Mouse (Mus musculus): ENCODE results near the gene Diras2. TPM values are rescaled to one million over a fixed set of nuclear protein-coding genes. Genes with fewer than 3 reads are reported as not detected.

The Diras2 gene
- polyA plus RNA-seq (2015; fragmentation: Nextera tagmentation; extraction: Ambion mirVana), result 5.4 and 6.0 TPM in 2 replicates

DNA sequence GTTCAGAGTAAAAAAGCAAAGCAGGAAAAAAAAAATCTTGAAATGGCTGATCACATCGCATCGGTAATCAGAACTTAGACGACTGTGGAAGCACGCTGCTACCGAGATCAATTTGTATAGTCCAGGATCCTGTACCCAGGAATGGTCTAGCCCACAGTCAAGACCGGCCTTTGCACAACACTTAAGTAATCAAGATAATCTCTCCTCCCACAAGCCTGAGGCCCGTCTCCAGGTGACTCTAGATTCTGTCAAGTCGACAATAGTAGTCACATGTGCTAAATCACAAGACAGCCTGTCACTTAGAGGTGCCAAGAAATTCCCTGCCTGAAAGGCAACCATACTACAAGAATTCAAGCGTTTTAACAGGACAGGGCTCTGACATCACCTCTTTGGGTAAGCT is at the start of gene Diras2:
TSS of gene Diras2 (minus strand) at position 159 of the 400 bp plus-strand sequence.
- 0 out of 2 replicates have a peak, but pooled peaks have one; percentile 32 for ATAC-seq (ENCODE audit: low FRiP score)
- peaks cover 14% of the 10 kb centered on the region for H3K4me1 ChIP-seq
- peak within 1 kb of the TSS; percentile 87 for H3K4me2 ChIP-seq
- peak within 1 kb of the TSS; percentile 62 for H3K9ac ChIP-seq (replicated peaks)
- peak within 1 kb of the TSS; percentile 60 for H3K4me3 ChIP-seq (replicated peaks)
- H3K36me3 ChIP-seq, result no peaks in the 10 kb centered on the region
- 0 out of 2 replicates have a peak, but pooled peaks cover 10% of the 10 kb centered on the region for H3K27me3 ChIP-seq (replicated peaks)
- WGBS, result 58% methylated on average over 9 of the region's 9 CpGs
- H3K27ac ChIP-seq (replicated peaks), result peak within 1 kb of the TSS; percentile 87
- no peaks in the 10 kb centered on the region for H3K9me3 ChIP-seq (replicated peaks)

DNA sequence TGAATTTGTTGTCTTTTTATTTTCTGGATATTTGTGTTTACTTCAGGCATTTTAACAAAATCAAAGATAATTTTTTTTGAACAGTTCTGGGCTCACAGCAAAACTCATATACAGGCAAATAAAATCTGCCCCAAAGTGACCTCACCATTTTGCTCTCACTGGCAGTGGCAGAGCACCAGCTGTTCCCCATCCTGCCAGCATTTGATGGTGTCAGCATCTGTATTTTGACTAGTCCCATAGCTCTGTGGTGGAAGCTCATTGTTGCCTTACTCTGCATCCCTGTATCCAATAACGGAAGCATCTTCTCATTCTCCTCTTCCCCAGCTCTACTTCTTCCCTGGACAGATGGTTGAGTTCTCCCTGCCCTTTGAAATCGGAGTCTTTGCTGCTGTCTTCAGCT is 47.7 kb upstream of the Diras2 start:
- H3K4me2 ChIP-seq, result no peak overlapping the region
- 73% methylated on average over 2 of the region's 2 CpGs for WGBS
- H3K9ac ChIP-seq (replicated peaks), result no peak overlapping the region
- H3K4me3 ChIP-seq (replicated peaks), result no peak overlapping the region
- no peak overlapping the region for H3K27ac ChIP-seq (replicated peaks)
- H3K36me3 ChIP-seq, result no peaks in the 10 kb centered on the region
- peaks cover 9% of the 10 kb centered on the region for H3K4me1 ChIP-seq
- ATAC-seq (ENCODE audit: low FRiP score), result no peak
- H3K9me3 ChIP-seq (replicated peaks), result no peaks in the 10 kb centered on the region
- peaks cover 22% of the 10 kb centered on the region for H3K27me3 ChIP-seq (replicated peaks)

DNA sequence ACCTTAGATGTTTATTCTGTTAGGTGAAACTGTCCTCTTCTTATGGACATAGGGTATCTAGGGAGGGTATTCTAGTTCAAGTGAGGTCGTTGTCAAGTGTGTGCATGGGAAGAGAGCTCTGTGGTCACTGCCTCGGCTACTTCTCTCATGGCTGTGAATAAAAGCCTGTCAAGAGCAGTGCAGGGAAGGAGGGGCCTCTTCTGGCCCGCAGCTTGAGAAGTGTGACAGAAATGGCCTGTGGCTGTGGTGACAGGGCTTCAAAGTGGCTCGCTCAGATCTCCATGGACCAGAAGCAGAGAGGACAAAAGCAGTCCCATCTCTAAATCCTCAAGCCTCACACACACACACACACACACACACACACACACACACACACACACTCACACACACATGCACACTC is 46.9 kb upstream of the Diras2 start:
- Histone ChIP-seq H3K36me3 (no peaks in the 10 kb centered on the region), H3K9me3 (replicated peaks) (no peaks in the 10 kb centered on the region), H3K4me1 (peaks cover 4% of the 10 kb centered on the region), H3K9ac (replicated peaks) (no peak overlapping the region), H3K4me2 (no peak overlapping the region), H3K27ac (replicated peaks) (no peak overlapping the region), H3K4me3 (replicated peaks) (no peak overlapping the region), H3K27me3 (replicated peaks) (peaks cover 15% of the 10 kb centered on the region)
- no peak for ATAC-seq (ENCODE audit: low FRiP score)
- 33% methylated on average over 4 of the region's 4 CpGs for WGBS

DNA sequence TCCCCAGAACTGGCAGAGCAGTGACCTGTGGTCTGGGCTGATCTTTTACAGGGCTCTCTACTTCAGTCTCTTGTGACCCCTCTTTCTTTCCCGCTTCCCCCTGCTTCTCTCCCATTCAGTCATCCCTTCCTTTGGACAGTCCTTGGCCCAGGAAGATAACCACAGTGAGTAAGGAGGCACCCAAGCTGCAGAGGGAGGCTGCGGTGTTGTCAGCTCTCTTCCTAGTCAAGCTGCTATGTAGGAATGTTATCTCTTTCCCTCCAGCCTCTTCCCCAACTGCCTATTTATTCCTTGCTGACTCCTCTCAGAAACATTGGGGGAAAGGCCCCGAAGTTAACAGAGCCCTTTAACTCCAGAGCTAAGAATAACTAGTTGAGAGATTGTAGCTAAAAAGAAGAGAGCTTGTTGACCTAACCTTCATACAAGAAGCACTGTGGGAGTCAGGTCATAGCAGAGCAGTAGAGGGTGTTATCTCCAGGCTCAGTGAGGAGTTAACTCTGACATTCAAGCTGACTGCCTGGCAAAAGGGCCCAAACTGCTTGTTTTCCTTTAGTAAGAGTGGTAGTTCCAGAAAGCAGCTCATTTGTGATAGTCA is 46.3 kb upstream of the Diras2 start:
- Histone ChIP-seq H3K9ac (replicated peaks) (no peak overlapping the region), H3K9me3 (replicated peaks) (no peaks in the 10 kb centered on the region), H3K4me2 (no peak overlapping the region), H3K36me3 (no peaks in the 10 kb centered on the region), H3K27me3 (replicated peaks) (peaks cover 10% of the 10 kb centered on the region), H3K4me1 (no peaks in the 10 kb centered on the region), H3K4me3 (replicated peaks) (no peak overlapping the region), H3K27ac (replicated peaks) (no peak overlapping the region)
- ATAC-seq (ENCODE audit: low FRiP score), result no peak
- 78% methylated on average over 3 of the region's 3 CpGs for WGBS

DNA sequence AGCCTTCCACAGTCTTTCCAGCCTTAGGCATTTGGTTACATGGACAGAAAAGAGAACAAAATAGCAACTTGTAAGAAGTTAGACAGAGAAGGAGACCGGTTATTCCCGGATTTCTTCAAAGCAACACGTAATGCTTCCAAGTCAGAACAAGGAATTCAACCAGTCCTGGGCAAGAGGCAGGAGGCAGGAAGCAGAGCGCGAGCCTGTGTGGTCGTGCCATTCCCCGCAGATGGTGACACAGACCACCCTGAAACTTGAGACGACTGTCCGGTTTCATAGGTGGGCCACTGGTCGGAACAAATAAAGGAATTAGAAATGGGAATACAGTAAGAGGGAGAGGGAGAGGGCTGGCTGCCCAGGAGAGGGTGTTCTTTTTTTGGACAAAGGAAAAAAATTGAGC is 45.8 kb upstream of the Diras2 start:
- WGBS, result 57% methylated on average over 10 of the region's 10 CpGs
- Histone ChIP-seq H3K9ac (replicated peaks) (no peak overlapping the region), H3K4me1 (no peaks in the 10 kb centered on the region), H3K27me3 (replicated peaks) (peaks cover 8% of the 10 kb centered on the region), H3K4me3 (replicated peaks) (no peak overlapping the region), H3K27ac (replicated peaks) (no peak overlapping the region), H3K9me3 (replicated peaks) (no peaks in the 10 kb centered on the region), H3K36me3 (no peaks in the 10 kb centered on the region), H3K4me2 (no peak overlapping the region)
- no peak for ATAC-seq (ENCODE audit: low FRiP score)

DNA sequence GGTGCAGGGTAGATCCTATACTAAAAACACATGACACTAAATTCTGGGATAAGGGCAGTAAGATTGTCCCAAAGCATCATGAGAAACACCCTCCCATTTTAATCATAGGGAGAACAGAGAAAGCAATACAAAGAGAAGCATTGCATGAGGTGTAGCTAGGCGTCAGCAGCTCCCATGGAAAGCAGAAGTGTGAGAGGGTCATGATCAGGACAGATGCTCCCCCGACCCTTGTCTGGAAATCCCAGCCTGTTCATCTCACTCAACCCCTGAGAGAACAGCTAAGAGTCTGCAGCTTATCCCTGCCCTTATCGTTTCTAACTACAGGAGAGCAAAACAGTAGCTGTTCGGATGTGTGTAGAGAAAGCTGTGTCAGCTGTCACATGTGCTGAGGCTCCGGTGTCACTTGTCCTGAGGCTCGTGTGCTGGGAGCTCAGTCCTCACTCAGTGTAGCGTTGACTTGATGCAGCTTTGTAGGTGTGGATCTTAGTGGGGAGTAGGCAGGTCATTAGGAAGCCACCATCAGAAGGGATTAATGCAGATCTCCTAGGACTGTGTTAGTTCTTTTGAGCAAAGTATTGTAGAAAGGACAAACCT is 45.0 kb upstream of the Diras2 start:
- 73% methylated on average over 7 of the region's 7 CpGs for WGBS
- H3K4me2 ChIP-seq, result no peak overlapping the region
- H3K4me3 ChIP-seq (replicated peaks), result no peak overlapping the region

DNA sequence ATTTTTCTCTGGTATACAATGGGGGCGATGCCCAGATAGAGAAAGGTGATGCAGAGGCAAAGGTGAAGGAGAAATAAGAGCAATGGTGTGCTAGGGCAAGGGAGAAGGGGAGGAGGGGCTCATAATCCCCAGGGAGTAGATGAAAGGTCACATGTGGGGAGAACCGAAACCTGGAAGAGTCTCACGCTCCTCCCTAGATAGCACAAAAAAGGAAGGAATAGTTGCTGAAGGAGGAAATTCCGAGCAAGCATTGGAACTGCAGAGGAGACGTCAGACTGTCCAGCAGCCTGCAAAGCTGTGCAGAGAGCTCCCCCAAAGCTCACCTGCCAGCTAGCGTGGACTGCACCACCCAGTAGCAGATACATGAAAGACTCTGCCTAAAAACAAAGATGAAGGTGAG is 44.4 kb upstream of the Diras2 start:
- WGBS, result 87% methylated on average over 6 of the region's 6 CpGs
- H3K36me3 ChIP-seq, result no peaks in the 10 kb centered on the region
- peaks cover 8% of the 10 kb centered on the region for H3K27me3 ChIP-seq (replicated peaks)
- H3K27ac ChIP-seq (replicated peaks), result no peak overlapping the region
- no peak overlapping the region for H3K4me2 ChIP-seq
- no peaks in the 10 kb centered on the region for H3K9me3 ChIP-seq (replicated peaks)
- H3K9ac ChIP-seq (replicated peaks), result no peak overlapping the region
- no peaks in the 10 kb centered on the region for H3K4me1 ChIP-seq
- ATAC-seq (ENCODE audit: low FRiP score), result no peak
- H3K4me3 ChIP-seq (replicated peaks), result no peak overlapping the region

More for the DNA sequence above, 45.0 kb upstream of the Diras2 start:
- no peak overlapping the region for H3K9ac ChIP-seq (replicated peaks)
- H3K4me1 ChIP-seq, result no peaks in the 10 kb centered on the region
- H3K36me3 ChIP-seq, result no peaks in the 10 kb centered on the region
- H3K9me3 ChIP-seq (replicated peaks), result no peaks in the 10 kb centered on the region
- H3K27me3 ChIP-seq (replicated peaks), result peaks cover 8% of the 10 kb centered on the region
- no peak for ATAC-seq (ENCODE audit: low FRiP score)
- no peak overlapping the region for H3K27ac ChIP-seq (replicated peaks)

DNA sequence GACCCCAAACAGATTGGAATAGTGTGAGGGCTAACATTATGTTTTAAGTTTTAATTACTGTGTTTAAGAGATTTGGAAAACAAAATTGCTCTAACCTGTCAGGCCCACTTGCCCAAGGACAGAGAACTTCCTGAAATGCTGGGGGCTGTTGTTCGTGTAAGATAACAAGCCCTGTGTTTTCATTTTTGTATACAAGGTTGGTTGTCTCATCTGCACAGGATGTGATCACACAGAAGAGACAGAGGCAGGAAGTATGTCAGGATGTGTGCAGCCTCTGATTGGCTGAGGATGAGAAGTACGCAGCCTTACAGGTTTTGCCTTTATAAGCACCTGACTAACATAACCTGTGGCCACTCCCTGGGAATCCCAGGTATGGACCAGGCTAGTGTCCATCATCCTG is 43.2 kb upstream of the Diras2 start:
- Histone ChIP-seq H3K4me3 (replicated peaks) (no peak overlapping the region), H3K4me2 (no peak overlapping the region), H3K9me3 (replicated peaks) (no peaks in the 10 kb centered on the region), H3K36me3 (no peaks in the 10 kb centered on the region), H3K27ac (replicated peaks) (no peak overlapping the region), H3K9ac (replicated peaks) (no peak overlapping the region), H3K4me1 (no peaks in the 10 kb centered on the region), H3K27me3 (replicated peaks) (peaks cover 8% of the 10 kb centered on the region)
- ATAC-seq (ENCODE audit: low FRiP score), result no peak
- WGBS, result 91% methylated on average over 2 of the region's 2 CpGs

DNA sequence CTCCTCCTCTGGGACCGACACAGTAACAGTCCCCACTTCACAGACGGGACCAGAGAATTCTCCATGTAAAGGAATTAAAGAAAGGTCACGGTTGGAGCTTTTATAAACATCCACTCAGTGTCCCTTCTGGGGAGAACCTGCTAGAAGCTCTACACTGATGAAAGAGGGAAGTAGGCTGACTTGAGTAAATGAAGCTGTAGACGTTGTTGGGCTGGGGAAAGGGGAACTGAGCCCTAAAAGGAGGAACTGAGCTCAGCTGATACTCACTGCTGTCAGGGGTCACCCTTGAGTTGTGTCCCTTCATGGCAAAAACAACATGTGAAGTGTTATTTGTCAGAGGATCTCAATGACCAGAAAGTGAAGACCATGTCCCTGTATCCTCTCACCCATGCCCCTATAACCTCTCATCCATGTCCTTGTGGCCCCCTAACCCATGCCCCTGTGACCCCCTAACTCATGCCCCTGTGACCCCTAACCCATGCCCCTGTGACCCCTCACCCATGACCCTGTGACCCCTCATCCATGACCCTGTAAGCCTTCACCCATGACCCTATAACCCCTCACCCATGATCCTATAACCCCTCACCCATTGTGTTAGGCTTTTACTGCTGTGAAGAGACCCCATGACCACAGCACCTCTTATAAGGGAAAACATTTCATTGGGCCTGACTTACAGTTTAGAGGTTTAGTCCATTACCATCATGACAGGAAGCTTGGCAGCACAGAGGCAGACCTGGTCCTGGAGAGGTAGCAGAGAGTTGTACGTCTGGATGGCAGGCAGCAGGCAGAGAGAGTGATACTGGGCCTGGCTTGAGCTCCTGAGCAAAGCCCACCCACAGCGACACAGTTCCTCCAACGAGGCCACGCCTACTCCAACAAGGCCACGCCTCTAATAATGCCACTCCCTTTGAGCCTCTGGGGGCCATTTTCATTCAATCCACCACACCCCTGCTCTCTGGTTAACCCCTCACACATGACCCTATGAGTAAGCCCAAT is 41.7 kb upstream of the Diras2 start:
- WGBS, result 81% methylated on average over 9 of the region's 9 CpGs
- no peak overlapping the region for H3K4me3 ChIP-seq (replicated peaks)
- H3K9ac ChIP-seq (replicated peaks), result no peak overlapping the region
- H3K9me3 ChIP-seq (replicated peaks), result no peaks in the 10 kb centered on the region
- no peak overlapping the region for H3K4me2 ChIP-seq
- H3K36me3 ChIP-seq, result no peaks in the 10 kb centered on the region
- ATAC-seq (ENCODE audit: low FRiP score), result no peak
- peaks cover 8% of the 10 kb centered on the region for H3K27me3 ChIP-seq (replicated peaks)
- H3K4me1 ChIP-seq, result no peaks in the 10 kb centered on the region
- no peak overlapping the region for H3K27ac ChIP-seq (replicated peaks)

DNA sequence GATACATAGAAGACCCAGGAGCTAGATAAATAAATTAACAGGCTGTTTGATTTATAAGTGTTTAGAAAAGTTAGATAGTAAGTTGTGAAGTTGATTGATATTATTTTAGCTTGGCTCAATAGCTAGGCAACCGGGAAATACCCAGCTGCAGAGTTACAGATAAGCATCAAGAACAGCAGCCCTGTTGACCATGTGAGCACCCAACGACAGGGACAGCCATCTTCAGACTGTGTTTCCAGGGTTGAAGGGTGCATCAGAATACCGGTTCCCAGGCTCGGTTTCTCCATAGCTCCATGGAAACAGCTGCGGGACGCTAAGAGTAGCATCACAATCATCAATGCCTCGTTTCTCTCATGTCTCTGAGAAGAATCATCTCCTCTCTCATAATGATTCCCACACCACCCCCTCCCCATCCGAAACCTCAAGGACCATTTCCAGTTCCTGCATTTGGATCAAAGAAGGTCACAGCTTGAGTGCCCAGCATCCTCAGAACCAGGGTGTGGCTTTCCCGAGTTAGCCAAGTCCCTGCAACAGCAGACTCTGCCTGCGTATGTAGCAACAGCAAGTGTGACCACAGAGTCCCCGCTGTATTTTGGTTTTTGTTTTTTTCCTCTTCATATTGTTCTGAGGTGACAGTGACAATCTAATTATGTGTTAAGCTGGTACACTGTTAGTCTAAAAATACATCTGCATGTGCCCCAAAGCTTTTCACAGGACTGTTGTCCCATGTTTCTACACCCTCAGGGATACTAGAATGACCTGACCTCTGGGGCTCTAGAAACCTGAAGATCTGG is 40.7 kb upstream of the Diras2 start:
- H3K9me3 ChIP-seq (replicated peaks), result no peaks in the 10 kb centered on the region
- no peak overlapping the region for H3K4me2 ChIP-seq
- no peak overlapping the region for H3K9ac ChIP-seq (replicated peaks)
- ATAC-seq (ENCODE audit: low FRiP score), result no peak
- no peaks in the 10 kb centered on the region for H3K4me1 ChIP-seq
- 84% methylated on average over 11 of the region's 11 CpGs for WGBS
- no peak overlapping the region for H3K4me3 ChIP-seq (replicated peaks)
- H3K27me3 ChIP-seq (replicated peaks), result peaks cover 6% of the 10 kb centered on the region
- no peak overlapping the region for H3K27ac ChIP-seq (replicated peaks)
- no peaks in the 10 kb centered on the region for H3K36me3 ChIP-seq

DNA sequence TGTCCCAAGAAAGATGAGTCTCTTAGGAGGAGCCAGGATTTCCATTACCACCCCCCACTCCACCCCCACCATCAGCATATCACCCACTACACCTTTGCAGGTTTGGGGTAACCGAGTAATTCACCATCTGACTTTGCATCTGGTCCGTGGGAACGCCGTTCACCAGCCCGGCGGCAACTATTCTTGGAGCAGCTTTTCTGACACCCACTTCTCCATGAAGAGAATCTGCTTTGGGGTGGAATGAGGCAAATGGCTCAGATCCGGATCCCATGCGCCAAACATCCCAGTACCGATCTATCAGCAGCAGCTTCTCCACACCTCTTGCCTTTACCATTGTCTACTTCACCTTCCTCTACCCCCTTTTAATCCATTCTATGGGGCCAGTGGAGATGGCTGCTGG is 39.2 kb upstream of the Diras2 start:
- H3K27me3 ChIP-seq (replicated peaks), result no peaks in the 10 kb centered on the region; the same call in 1 of the 2 replicates
- H3K9ac ChIP-seq (replicated peaks), result no peak overlapping the region
- H3K36me3 ChIP-seq, result no peaks in the 10 kb centered on the region
- no peak overlapping the region for H3K4me2 ChIP-seq
- 96% methylated on average over 9 of the region's 9 CpGs for WGBS
- no peaks in the 10 kb centered on the region for H3K9me3 ChIP-seq (replicated peaks)
- 0 out of 2 replicates have a peak, but pooled peaks cover 2% of the 10 kb centered on the region for H3K4me1 ChIP-seq
- no peak for ATAC-seq (ENCODE audit: low FRiP score)
- no peak overlapping the region for H3K4me3 ChIP-seq (replicated peaks)
- H3K27ac ChIP-seq (replicated peaks), result no peak overlapping the region

All from neural tube, embryonic 15.5 days (tissue).